Mouse (Mus musculus) layer of hippocampus, adult 2 months (tissue): ENCODE data around the gene Ccdc194. TPM values are rescaled to one million over a fixed set of nuclear protein-coding genes. Genes with fewer than 3 reads are reported as not detected.
"Not testable (repeated sequence)": the region's sequence is repeated elsewhere in the genome, so short reads cannot be mapped to it uniquely, and the experiment has no call there.

Source experiments
- DNase-seq, 2 experiments: peaks; one replicate each; pipeline ENCODE4 v3.0.0; 2022; ENCODE audit warnings: low spot score in 2 of 2
- H3K27ac ChIP-seq: fragments of 200-600 bp; 2 replicates; pipeline ENCODE4 v1.8.1; 2022
- H3K4me3 ChIP-seq: fragments of 200-600 bp; 2 replicates; pipeline ENCODE4 v1.8.1; 2022; ENCODE audit warnings: mild to moderate bottlenecking
- CTCF ChIP-seq: fragments of 200-600 bp; conservative IDR thresholded peaks from 2 replicates; pipeline ENCODE4 v1.8.1; 2022; ENCODE audit warnings: antibody characterized with exemption, mild to moderate bottlenecking, moderate library complexity
- total RNA-seq, 2 experiments: library from RNA; stranded (reverse); gene quantifications; 2 replicates each; pipeline ENCODE4 v1.2.3; 2021

The Ccdc194 gene
- total RNA-seq, 2 experiments from 2014 or later: not detected

DNA sequence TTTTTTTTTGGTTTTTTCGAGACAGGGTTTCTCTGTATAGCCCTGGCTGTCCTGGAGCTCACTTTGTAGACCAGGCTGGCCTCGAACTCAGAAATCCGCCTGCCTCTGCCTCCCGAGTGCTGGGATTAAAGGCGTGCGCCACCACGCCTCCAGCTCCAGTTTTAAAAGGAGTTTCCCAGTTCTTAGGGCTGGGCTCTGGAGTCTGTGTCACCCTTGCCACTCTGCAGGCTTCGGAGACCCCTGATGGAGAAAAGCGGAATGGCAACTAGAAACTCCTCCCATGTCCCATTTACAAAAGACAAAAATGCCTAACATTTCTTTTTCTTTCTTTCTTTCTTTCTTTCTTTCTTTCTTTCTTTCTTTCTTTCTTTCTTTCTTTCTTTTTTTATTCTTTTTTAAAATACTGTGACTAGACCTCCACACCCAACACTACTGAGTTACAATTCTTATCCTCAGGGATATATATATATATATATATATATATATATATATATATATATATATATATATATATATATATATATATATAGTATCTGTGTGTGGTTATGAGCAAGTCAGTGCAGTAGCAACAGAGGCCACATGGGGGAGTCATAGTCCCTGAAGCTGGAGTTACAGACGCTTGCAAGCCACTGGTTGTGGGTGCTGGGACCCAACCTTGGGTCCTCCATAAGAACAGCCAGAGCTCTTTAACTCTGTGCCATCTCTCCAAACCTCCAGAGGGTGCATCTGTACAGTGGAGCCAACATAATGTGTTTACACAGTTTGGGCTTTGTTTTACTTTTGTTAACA, 6.3 kb downstream of the Ccdc194 start:
- not testable (repeated sequence) for H3K4me3 ChIP-seq, H3K27ac ChIP-seq
- peak in 1 of 2 experiments; percentile 49 for DNase-seq
- TF ChIP-seq CTCF: peak; percentile 75

DNA sequence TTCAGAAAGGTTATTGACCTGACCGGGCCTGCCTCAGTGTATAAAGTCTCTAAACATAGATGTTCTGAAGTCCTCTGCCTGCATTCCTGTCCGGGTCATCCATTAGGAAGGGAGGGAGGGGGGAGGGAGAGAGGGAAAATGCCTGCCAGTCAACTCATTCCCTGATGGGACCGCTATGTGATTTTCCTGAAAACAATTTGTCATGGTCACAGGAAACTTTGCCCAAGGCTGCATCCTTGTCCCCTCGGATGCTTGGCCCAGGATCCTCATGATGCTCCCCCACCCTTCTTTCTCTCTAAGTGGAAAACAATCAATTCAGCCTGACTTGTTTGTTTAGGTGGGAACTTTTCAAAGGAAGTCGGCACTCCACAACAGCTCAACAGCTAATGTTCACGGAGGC, 8.7 kb downstream of the Ccdc194 start:
- no peak for TF ChIP-seq CTCF
- H3K4me3 ChIP-seq: no peak overlapping the region

DNA sequence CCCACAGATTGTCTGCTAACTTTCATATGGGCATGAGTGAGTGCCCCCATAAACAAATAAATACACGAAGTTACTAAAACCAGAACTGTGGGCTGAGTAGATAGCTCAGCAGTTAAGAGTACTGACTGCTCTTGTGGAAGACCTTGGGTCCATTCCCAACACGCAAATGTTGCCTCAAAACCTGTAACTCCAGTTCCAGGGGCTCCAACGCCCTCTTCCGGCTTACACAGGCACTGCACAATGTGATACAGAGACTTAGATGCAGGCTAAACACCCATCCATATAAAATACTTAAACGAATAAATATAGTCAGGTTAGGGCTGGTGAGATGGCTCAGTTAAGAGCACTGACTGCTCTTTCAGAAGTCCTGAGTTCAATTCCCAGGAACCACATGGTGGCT, 10.5 kb downstream of the Ccdc194 start:
- no peak overlapping the region for H3K27ac ChIP-seq
- peak; percentile 23; the same call in 1 of the 2 replicates for TF ChIP-seq CTCF
- no peak overlapping the region for H3K4me3 ChIP-seq
- DNase-seq: no peak

More for the DNA sequence above, 8.7 kb downstream of the Ccdc194 start:
- DNase-seq: no peak
- no peak overlapping the region for H3K27ac ChIP-seq

DNA sequence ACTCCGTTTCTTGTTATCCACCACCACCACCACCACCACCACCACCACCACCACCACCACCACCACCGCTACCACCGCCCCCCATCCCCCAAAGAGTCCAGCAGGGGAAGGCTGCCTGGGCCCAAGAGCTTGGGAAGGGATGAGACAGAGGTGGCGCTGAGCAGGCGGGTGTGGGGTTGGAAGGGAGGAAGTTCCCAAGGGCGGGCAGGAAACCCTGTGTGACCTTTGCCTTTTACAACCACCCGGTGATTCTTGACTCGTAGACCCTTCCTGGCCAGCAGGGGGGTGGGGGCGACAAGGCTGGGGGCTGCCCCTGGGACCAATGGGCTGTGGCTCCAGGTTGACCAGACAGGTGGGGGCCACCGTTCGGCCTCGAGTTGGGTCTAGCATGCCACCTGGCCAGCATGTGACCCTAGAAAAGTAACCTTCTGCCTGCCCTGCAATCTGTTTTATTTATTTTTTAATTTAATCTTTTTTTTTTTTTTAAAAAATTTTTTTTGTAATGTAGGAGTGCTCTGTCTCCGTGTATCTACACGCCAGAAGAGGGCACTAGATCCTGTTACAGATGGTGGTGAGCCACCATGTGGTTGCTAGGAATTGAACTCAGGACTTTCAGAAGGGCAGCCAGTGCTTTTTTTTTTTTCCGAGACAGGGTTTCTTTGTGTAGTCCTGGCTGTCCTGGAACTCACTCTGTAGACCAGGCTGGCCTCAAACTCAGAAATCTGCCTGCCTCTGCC, 12.3 kb downstream of the Ccdc194 start:
- Histone ChIP-seq H3K4me3 (no peak overlapping the region), H3K27ac (no peak overlapping the region)
- peak; percentile 52 for TF ChIP-seq CTCF
- DNase-seq: no peak

DNA sequence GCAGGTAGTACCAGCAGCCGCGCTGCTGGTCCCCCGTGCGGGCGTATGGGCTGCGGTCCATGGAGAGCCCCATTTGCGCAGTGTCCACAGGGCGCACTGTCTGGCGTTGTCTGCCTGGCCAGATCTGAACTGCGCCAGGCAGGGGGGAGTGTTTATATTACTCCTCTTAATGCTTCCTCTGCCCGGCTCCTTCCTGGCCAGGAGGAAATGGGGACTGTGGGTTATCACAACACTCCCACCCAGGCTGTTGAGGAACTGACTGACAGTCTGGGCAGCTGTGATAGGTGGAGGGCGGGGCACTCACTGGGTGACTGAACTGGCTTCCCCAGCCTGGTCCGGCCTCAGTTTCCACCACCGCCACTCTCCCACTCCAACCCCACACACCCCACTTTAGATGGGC, 13.9 kb downstream of the Ccdc194 start, which contains the start of gene Plvap:
TSS of gene Plvap (minus strand) at position 109 of the 400 bp plus-strand sequence.
- no peak within 1 kb of the TSS for H3K4me3 ChIP-seq
- H3K27ac ChIP-seq: no peak within 1 kb of the TSS
- TF ChIP-seq CTCF: no peak
- DNase-seq: no peak

DNA sequence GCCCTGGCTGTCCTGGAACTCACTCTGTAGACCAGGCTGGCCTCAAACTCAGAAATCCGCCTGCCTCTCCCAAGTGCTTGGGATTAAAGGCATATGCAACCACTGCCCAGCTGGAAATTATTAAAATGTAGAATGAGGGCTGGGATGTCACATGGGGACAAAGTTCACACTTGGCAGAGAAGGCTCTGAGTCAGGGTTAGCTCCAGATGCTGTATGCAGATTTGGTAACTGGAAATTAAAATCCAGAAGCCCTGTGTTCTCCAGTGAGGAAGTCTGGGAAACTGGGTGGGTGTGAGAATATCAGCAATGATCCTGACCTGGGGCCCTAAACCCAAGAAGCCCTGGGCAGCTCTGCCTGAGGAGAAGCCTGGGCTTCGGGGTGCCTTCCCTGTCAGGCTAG, 16.2 kb downstream of the Ccdc194 start:
- Histone ChIP-seq H3K27ac (no peak overlapping the region), H3K4me3 (no peak overlapping the region)
- no peak for DNase-seq
- TF ChIP-seq CTCF: no peak

DNA sequence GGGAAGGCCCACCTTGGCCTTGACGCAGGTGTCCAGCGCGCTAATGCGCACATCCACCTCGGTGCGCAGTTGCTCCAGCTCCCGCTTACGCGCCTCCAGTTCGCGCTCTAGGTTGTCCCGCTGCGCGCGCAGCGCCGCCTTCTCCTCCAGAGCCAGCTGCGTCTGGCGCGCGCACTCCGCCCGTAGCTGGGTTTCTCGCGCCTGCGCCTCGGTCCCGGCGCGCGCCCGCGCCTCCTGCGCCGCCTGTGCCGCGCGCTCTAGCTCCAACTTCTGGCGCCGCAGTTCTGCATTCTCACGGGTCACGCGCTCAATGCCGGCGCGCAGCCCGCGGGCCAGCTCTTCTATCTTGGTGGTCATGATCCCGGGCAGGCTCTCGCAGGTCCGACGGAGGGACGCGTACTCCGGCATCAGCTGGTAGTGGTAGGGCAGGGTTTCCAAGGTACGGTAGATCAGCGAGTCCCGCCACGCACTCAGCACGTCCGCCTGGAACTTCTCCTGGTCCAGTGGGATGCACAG, 17.9 kb downstream of the Ccdc194 start:
- H3K4me3 ChIP-seq: peak overlapping the region; percentile 57

DNA sequence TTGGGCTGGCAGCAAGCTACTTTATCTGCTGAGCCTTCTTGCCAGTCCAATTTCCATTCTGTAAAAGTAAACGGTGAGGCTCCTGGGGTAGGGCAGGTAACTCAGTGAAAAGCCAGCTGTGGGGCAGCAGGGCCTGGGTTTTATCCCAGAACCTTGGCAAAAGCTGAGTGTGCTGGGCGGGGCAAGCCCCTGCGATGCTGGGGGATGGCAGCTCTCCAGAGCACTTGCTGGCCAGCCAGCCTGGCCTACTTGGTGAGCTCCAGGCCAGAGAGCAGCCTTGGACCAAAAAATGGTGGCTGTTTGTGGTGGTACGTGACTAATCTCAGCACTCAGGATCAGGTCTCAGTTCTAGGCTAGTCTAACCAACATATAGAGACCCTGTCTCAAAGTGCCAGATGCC, 19.5 kb downstream of the Ccdc194 start:
- no peak for DNase-seq
- TF ChIP-seq CTCF: no peak
- no peak overlapping the region for H3K4me3 ChIP-seq
- no peak overlapping the region for H3K27ac ChIP-seq

More for the DNA sequence above, 17.9 kb downstream of the Ccdc194 start:
- DNase-seq: peak; percentile 80 to 81
- TF ChIP-seq CTCF: no peak
- peak overlapping the region; percentile 80 for H3K27ac ChIP-seq

DNA sequence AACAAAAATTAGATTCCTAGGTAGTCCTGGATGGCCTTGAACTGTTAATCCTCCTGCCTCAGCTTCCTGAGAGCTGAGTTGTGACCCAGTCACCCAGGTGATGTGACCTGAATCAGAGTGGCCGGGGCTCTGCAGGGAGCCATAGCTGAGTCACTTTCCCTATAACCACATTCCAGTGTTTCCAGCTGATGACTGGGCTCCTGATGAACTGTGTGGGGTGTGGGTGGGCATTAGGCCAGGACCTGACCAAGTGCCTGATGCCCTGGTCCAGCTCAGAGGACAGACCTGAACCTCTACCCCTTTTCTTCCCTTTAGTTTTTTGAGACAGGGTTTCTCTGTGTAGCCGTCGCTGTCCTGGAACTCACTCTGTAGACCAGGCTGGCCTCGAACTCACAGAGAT, 20.2 kb downstream of the Ccdc194 start:
- Histone ChIP-seq H3K4me3 (no peak overlapping the region), H3K27ac (no peak overlapping the region)
- no peak for TF ChIP-seq CTCF
- DNase-seq: no peak

DNA sequence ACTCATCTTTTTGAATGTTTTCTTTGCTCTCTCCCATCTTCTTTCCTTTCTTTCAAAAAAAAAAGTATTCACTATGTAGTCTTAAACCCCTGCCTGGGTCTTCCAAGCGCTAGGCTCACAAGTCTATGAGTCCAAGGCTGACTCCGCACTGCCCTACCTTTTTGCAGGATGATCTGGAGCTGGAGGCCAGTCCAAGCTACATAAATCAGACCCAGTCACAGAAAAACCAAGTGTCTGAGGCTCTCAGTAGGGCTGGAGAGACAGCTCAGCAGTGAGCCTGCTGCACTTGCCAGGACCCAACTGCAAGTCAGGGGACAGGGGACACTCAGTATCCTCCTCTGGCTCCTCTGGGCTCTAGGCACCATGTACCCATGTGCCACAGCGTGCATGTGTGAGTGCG, 21.2 kb downstream of the Ccdc194 start:
- H3K4me3 ChIP-seq: no peak overlapping the region

DNA sequence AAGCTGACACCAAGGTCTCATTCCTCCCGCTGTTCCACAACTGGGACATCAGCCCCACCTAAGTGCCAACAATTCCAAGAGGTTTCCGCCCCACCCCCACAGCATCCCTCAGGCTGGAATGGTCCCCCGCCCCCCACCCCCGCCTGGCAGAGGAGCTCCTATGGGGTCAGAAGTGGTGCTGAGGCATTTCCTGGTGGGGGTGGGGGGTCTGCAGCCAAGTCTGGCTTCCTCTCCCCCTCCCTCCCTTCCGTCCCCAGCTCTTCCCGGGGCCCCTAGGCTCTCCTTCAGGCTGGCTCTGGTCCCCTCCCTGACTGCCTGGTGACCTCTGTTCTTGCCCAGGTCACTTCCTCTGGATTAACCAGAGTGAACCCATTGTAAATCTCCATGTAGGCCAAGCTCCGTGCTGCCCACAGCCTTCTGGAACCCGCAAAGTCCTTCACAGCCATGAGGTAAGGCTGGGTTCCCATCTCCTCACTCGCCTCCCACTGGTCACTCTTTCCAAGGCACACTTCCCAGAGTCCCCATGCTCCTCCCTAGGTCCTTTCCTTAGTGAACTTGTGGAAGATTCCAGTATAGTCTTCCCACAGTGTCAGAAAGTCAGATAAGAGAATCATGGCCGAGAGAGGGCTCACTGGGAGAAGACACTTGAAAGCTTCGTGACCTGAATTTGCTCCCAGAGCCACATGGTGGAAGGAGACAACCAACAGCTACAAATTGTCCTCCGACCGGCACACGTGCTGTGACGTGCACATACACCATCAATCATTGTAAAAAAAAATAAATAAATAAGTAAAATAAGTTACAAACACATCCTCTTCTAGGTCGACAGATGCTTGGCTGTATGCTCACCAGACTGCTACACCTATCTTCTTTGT, 26.5 kb downstream of the Ccdc194 start:
- no peak for DNase-seq
- Histone ChIP-seq H3K27ac (no peak overlapping the region), H3K4me3 (no peak overlapping the region)
- TF ChIP-seq CTCF: no peak

More for the DNA sequence above, 21.2 kb downstream of the Ccdc194 start:
- DNase-seq: no peak
- no peak for TF ChIP-seq CTCF
- H3K27ac ChIP-seq: no peak overlapping the region

DNA sequence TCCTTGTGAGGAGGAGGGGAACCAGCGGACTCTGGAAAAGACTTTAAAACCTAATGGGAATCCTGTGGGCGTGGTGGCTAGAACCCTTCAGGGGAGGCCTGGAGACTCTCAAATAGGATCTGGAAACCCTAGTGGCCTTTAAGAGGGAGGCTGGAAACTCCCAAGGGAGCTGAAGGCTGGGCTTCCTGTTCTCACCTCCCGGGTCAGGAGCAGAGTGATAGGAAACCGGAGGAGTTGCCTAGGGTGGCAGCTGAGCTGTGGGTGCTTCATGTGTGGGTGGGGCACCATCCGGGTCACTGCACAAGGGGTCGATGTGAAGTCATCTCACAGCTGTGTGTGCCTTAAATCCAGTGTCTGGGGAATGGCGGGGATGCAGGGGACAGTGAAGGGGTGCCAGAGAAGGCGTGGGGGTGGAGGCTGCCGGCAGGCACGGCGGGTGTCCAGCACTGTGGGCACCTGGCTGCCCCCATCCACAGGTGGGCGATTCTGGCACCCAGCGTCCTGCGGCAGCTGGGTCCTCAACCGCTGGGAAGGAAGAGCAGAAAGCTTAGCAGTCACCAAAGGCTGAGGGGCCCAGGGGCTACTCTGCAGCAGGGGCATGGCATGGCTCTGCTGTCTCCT, 27.5 kb downstream of the Ccdc194 start:
- no peak for DNase-seq
- H3K27ac ChIP-seq: no peak overlapping the region
- TF ChIP-seq CTCF: no peak
- H3K4me3 ChIP-seq: no peak overlapping the region
